Mouse (Mus musculus) cerebellum, postnatal 4 days (tissue): Measurements from ENCODE around the gene 1700023F06Rik.
A peak's percentile ranks its signal among the peaks of the same experiment; 100 is the strongest.
"Not testable (repeated sequence)": the region's sequence is repeated elsewhere in the genome, so short reads cannot be mapped to it uniquely, and the experiment has no call there.

ENCODE experiments used
- DNase-seq, 2 experiments: peaks; one replicate each; pipeline ENCODE4 v3.0.0; 2022; ENCODE audit warnings: low spot score in 2 of 2, mixed read lengths in 1 of 2

The 1700023F06Rik gene

DNA sequence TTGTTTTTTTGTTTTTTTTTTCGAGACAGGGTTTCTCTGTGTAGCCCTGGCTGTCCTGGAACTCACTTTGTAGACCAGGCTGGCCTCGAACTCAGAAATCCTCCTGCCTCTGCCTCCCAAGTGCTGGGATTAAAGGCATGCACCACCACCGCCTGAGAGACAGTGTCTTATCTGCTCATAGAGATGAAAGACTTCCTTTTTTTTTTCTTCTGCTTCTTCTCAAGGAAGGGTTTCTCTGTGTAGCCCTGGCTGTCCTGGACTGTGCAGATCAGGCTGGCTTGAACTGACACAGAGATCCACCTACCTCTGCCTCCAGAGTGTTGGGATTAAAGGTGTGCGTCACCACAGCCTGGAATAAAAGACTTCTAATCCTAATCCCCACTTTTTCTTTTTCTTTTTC lies 14.4 kb upstream of the 1700023F06Rik start:
- DNase-seq, result not testable (repeated sequence)

DNA sequence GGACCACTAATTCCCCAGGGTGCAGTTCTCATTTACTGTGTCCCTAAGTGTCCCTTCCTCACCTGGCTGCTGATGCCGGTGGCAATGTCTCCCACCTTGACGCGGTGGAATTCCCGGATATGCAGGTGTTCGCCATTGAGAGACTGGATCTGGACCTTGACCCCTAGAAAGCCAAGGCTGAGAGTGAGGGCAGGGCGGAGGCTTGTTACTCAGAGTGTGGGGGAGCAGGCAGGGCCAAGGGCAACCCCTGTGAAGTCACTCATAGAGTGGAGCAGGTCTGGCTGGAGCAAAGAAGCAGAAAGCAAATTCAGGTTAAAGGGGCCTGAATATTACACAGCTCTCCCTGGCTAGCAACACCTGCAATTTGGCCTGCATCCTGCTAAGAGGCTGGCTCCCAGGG lies 13.1 kb upstream of the 1700023F06Rik start:
- no peak for DNase-seq

- no peak for DNase-seq
Measured at GRCm38 (mm10) chr11:103219995-103220394, 11.6 kb upstream of the 1700023F06Rik start.

DNA sequence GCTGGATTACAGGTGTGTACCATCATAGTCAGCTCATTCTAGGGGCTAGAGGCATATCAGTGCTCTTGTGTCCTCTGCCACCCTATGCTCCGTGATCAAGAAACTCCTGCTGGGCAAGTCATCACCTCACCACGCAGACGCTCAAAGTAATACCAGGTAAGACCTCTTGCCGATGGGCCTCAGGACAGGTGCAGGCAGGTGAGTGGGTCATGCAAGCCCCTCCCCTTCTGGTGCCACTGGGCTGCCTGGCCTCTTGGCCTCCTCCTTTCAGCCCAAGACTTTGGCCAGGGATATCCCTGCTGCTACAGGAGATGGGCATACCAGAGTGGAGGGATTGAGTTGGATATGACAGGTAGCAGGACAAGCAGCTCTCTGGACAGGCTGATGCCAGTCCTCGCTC lies 10.9 kb upstream of the 1700023F06Rik start:
- DNase-seq, result no peak

- no peak for DNase-seq
Measured at GRCm38 (mm10) chr11:103218517-103218901, 10.2 kb upstream of the 1700023F06Rik start.

DNA sequence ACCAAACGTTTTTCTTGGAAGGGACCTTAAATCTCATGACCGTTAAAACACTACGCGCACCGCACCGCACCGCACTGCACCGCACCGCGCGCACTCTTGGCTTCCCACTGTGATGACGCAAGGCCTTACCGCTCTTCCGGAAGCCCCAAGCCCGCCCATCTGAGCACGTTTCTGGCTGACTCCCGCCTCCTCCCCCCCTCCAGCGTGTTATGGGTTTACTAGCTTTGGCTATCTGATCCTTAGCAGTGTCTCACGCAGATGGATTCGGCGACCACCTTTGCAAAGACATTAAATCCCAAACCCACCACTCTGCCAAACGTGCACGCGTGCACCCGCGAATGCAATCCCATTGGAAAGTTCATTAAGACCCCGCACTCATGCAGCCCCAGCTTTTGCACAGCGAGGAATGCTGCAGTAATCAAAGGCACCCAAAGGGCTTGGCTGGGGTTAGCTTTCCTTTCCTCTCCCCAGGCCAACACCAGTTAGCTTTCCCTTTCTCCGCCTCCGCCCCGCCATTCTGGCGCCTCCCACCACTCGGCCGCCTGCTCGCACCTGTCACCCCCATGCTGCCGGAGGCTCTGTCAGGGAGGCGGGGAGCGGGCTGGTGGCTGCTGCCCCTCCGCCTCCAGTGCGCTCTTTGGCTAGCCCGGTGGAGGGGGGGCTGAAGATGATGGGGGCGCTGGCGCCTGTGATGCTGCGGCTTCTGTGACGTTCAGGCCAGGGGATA lies 9.6 kb upstream of the 1700023F06Rik start, which contains the start of gene Spata32:
Gene Spata32, minus strand, starts transcription at position 643 of the 727 bp plus-strand sequence.
- peak in 1 of 2 experiments; percentile 58 for DNase-seq

DNA sequence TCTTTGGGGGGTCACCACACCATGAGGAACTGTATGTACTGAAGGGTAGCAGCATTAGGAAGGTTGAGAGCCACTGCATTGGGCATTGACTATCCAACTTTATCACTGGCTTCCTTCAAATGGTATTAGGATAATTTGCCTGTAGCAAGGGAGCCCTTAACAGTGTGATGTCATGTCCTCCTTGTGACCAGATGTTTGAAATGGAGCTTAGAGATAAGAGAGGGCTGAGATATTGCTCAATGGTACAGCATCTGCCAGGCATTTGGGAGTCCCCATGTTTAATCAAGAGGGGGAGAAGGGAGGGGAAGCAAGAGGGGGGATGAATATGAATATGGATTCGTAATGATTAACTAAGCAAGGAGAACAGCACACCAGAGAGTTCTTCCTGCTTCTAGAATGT lies 7.0 kb upstream of the 1700023F06Rik start:
- DNase-seq, result no peak

DNA sequence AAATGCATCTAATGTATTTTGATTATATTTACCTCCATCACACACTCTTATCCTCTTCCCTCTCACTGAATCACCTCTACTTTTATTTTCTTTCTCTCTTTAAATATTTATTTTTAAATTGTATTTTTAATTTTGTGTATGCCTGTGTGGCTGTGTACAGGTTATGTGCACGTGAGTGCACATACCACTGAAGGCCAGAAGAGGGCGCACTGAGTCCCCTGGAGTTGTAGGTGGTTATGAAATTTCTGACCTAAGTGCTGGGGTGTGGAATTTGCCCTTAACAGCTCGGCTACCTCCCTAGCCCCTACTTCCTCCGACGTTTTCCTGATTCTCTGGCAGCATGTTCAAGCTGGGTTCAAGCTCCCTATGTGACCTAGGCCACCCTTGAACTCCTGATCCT lies 5.4 kb upstream of the 1700023F06Rik start:
- DNase-seq, result no peak

DNA sequence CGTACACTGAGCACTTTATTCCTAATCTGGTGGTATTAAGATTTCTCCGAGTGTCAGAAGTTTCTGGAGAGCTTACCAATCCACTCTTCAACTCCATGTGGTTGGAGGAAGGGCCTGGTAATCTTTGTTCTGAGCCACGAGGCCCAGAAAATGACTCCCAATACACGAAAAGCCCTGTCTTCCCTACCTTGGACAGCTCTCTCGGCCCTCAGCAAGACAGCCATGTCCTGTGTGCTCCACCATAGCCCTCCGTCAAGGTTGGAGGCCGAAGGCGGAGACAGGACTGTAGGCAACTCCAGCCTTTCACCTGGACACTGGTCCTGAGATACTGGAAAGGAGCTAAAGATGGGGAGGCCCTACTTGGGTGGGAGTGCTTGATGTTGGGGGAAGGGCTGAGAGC lies 1.9 kb upstream of the 1700023F06Rik start:
- DNase-seq, result no peak

- DNase-seq, result no peak
Measured at GRCm38 (mm10) chr11:103206203-103206602, 2.2 kb downstream of the 1700023F06Rik start.

- DNase-seq, result no peak
Measured at GRCm38 (mm10) chr11:103202376-103202775, 6.0 kb downstream of the 1700023F06Rik start.

- DNase-seq, result peak; percentile 59 to 81
Measured at GRCm38 (mm10) chr11:103201664-103202063, 6.7 kb downstream of the 1700023F06Rik start.

- peak in 1 of 2 experiments; percentile 66 for DNase-seq
Measured at GRCm38 (mm10) chr11:103198911-103199803, 9.2 kb downstream of the 1700023F06Rik start.

GRCm38 (mm10) chr11:103198339-103198738 lies 10.0 kb downstream of the 1700023F06Rik start:
- DNase-seq, result no peak

DNA sequence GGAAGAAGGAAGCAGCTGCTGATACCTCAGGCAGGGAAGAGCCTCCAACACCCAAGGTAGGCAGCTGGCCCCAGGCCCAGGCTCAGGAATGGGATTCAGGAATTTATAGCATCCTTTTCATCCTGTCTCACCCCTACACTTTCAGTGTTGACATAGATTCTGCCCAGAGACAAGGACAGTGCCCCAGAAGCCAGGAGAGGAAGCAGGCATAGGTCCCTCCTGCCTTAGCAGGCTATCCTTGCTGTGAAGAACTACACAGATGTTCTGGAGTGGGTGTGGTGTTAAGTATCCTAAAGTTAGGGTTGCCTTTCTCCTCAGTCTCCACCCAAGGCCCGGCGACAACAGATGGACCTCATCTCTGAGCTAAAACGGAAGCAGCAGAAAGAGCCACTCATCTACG lies 11.0 kb downstream of the 1700023F06Rik start:
- no peak for DNase-seq

DNA sequence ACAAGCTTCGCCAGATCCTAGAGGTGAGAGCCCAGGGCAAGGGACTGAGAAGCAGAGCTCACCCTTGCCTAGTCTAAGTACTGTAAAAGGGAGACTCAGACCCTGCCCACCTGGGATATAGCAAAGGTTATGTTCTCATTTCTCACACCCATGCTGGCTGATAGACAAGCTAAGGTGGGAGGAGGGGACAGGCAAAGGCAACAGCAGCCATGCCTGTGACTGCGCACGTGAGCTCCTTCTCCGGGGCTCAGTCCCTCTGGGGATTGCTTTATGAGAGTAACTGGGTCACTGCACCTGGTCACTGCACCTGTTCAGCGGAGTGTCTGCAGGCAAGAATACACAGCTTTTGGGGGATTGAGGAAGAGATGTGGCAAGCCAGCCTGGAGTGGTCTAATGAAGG lies 12.7 kb downstream of the 1700023F06Rik start:
- DNase-seq, result no peak

DNA sequence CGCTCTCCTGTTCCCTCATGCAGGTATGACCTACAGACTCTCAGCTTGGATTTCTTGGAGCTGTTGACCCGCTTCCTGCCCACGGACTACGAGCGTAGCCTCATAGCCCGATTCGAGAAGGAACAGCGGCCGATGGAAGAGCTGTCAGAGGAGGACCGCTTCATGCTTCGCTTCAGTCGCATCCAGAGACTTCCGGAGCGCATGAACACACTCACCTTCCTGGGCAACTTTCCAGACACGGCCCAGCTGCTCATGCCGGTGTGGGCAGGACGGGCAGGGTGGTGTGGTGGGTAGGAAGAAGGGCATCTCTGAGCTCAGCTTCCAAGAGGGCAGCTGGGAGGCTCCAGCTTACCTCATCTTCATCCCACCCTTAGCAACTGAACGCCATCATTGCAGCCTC lies 13.1 kb downstream of the 1700023F06Rik start:
- no peak for DNase-seq

DNA sequence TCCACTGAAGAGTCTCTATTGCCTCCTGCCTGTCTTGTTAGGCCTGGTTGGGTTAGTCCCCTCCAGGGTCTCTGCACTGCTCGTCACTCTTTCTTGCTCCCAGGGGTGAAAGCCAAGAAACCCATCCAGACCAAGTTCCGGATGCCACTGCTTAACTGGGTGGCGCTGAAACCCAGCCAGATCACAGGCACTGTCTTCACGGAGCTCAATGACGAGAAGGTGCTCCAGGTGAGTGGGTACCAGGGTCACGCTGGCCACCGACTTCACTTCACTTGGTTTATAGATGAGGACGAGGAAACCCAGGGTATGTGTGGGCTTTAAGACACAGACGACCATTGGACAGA lies 14.6 kb downstream of the 1700023F06Rik start:
- no peak for DNase-seq

DNA sequence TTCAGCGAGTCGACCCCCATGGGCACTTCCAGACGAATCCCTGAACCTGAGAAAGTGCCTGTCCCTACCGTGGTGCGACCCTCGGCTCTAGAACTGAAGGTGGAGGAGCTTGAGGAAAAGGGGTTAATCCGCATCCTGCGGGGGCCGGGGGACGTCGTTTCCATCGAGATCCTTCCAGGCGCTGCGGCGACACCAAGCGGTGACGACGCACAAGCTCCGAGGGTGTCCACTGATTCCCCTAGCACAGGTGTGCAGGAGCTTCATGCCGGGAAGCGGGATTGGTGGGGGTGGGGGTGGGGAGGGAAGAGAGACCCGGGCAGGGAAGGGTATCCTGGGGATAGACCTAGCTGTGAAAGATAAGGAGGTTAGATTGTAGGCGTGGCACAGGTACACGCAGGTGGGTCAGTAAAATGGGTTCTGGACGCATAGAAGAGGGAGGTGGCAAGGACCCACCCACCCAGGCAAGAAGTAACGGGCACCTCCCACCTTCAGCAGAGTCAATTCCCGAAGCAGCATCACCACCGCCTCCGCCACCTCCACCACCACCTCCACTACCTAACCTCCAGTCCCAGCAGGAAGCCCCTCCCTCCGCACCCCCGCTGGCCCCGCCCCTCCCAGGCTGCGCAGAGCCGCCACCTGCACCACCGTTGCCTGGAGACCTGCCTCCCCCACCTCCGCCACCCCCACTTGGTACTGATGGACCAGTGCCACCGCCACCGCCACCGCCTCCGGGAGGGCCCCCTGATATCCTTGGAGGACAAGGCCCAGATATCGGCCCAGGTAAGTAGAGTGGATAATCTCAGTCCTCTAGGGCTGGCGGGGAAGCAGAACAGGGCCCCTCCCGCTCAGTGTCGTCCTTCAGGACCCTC lies 15.2 kb downstream of the 1700023F06Rik start:
- DNase-seq, result peak in 1 of 2 experiments; percentile 51

- no peak for DNase-seq
Measured at GRCm38 (mm10) chr11:103192230-103192955, 16.0 kb downstream of the 1700023F06Rik start.

DNA sequence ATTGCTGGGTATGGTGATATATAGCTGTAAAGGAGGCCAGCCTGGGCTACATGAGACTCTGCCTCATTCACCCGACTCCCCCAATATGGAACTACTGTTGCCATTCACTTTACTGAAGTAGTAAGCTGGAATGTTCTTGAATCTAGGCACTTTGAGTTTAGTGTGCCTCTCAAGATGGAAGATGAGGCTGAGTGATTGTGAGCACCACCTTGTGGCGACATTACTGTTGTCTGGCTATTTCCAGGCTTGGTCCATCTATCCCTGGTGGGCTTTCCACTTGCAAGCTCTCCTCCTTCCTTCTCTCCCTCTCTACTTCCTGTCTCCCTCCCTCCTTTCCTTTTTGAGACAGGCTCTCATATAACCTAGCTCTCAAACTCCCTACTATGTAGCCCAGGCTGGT lies 23.5 kb downstream of the 1700023F06Rik start:
- peak in 1 of 2 experiments; percentile 61 for DNase-seq
